Mouse (Mus musculus): ENCODE measurements at regions not wholly inside any gene's neighbourhood (a gene's known extent, or its start where the extent isn't known, plus 50 kb on each side); places are given as distances from the start of the nearest gene placed in this dataset.

DNA sequence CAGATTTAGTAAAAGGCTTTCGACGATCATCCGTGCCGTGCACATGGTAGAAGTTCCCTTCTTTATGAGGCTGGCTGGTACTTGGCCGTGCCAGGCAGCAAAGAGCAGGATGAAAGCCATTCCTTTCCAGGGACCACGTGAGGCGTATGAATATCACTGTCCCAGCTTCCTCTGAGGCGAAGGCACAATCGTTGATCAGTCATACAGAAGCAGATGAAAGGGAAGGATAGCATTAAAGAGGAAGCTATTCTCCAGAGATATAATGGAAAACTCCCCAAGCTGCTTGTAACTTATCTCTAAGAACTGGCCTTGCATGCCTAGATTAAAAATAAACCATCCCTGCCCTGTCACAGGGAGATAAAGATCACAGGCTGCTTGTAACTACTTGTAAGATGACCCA is 103.5 kb upstream of the Kcnj6 start:
- no peaks in the 10 kb centered on the region for H3K27me3 ChIP-seq (ENCODE audit: control insufficient read depth, insufficient read depth, low read length)
- H3K9ac ChIP-seq (ENCODE audit: low read depth, low read length, severe bottlenecking) = no peak overlapping the region
- TF ChIP-seq POLR2A (IDR thresholded peaks at IDR 0.05; ENCODE audit: borderline replicate concordance, extremely low read depth, insufficient read depth, insufficient read length) = no peak
- ATAC-seq (ENCODE audit: low FRiP score, low read depth) = no peak
- 69% methylated on average over 9 of the region's 9 CpGs for WGBS
- no peak overlapping the region for H3K27ac ChIP-seq (replicated peaks; ENCODE audit: low read depth, low read length)
- no peaks in the 10 kb centered on the region for H3K4me1 ChIP-seq (ENCODE audit: control insufficient read depth, insufficient read depth, low read length)
- H3K4me3 ChIP-seq (replicated peaks; ENCODE audit: low read length) = no peak overlapping the region
- no peaks in the 10 kb centered on the region for H3K9me3 ChIP-seq (ENCODE audit: control insufficient read depth, low read length)
- DNase-seq (ENCODE audit: low spot score) = no peak
- H3K36me3 ChIP-seq (ENCODE audit: control insufficient read depth, insufficient read depth, low read length) = no peaks in the 10 kb centered on the region
- no peak overlapping the region for H3K4me2 ChIP-seq (replicated peaks; ENCODE audit: low read depth, low read length, severe bottlenecking)

DNA sequence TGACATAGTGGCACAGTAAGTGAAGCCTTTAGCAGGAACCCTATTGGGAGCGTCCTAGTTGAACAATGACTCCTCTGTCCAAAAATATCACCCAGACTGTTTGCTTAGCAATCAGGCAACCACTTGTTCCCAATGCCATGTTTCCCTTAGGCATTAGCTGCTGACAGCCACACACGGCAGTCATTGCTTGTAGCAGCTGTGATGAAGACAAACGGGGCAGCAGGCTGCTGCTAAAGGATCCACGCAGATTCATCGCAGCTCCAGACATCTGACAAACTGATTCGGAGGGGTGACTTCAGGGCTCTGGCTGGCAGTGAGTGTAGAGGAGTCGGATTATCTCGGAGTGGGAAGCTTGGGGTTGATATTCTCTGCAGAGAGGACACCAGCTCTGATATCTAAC is 120.0 kb upstream of the Kcnj6 start:
- H3K4me1 ChIP-seq (ENCODE audit: control insufficient read depth, insufficient read depth, low read length) = no peaks in the 10 kb centered on the region
- H3K9ac ChIP-seq (ENCODE audit: low read depth, low read length, severe bottlenecking) = no peak overlapping the region
- ATAC-seq (ENCODE audit: low FRiP score, low read depth) (no peak), DNase-seq (ENCODE audit: low spot score) (no peak)
- no peak overlapping the region for H3K27ac ChIP-seq (replicated peaks; ENCODE audit: low read depth, low read length)
- no peak overlapping the region for H3K4me2 ChIP-seq (replicated peaks; ENCODE audit: low read depth, low read length, severe bottlenecking)
- TF ChIP-seq POLR2A (IDR thresholded peaks at IDR 0.05; ENCODE audit: borderline replicate concordance, extremely low read depth, insufficient read depth, insufficient read length) = no peak
- H3K36me3 ChIP-seq (ENCODE audit: control insufficient read depth, insufficient read depth, low read length) = no peaks in the 10 kb centered on the region
- H3K9me3 ChIP-seq (ENCODE audit: control insufficient read depth, low read length) = no peaks in the 10 kb centered on the region
- 0 out of 2 replicates have a peak, but pooled peaks cover 5% of the 10 kb centered on the region for H3K27me3 ChIP-seq (ENCODE audit: control insufficient read depth, insufficient read depth, low read length)
- no peak overlapping the region for H3K4me3 ChIP-seq (replicated peaks; ENCODE audit: low read length)
- 60% methylated on average over 8 of the region's 8 CpGs for WGBS

DNA sequence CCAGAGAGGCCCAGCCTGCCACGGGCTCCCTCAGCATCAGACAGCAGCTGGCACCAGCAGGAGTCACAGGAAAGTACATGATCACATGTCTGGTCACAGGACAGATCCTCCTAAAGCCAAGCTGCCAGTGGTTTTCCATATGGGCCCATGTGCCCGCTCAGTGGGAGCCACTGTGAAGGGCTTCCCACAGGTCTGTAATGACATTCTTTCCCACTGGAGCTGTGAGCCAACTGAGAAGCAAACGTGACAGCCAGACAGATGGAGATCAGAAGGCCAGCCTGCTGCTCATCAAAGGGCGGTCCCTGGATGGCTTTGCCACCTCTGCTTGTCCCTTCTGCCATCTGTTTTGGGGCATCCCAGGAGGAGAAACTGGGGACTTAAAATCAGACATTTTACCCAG is 121.8 kb upstream of the Kcnj6 start:
- H3K4me1 ChIP-seq (ENCODE audit: control insufficient read depth, insufficient read depth, low read length) = no peaks in the 10 kb centered on the region
- no peaks in the 10 kb centered on the region for H3K36me3 ChIP-seq (ENCODE audit: control insufficient read depth, insufficient read depth, low read length)
- no peak overlapping the region for H3K9ac ChIP-seq (ENCODE audit: low read depth, low read length, severe bottlenecking)
- H3K4me3 ChIP-seq (replicated peaks; ENCODE audit: low read length) = no peak overlapping the region
- no peak overlapping the region for H3K27ac ChIP-seq (replicated peaks; ENCODE audit: low read depth, low read length)
- H3K9me3 ChIP-seq (ENCODE audit: control insufficient read depth, low read length) = no peaks in the 10 kb centered on the region
- WGBS = 38% methylated on average over 4 of the region's 4 CpGs
- H3K27me3 ChIP-seq (ENCODE audit: control insufficient read depth, insufficient read depth, low read length) = 0 out of 2 replicates have a peak, but pooled peaks cover 5% of the 10 kb centered on the region
- no peak overlapping the region for H3K4me2 ChIP-seq (replicated peaks; ENCODE audit: low read depth, low read length, severe bottlenecking)
- ATAC-seq (ENCODE audit: low FRiP score, low read depth) (no peak), DNase-seq (ENCODE audit: low spot score) (no peak)
- no peak for TF ChIP-seq POLR2A (IDR thresholded peaks at IDR 0.05; ENCODE audit: borderline replicate concordance, extremely low read depth, insufficient read depth, insufficient read length)

DNA sequence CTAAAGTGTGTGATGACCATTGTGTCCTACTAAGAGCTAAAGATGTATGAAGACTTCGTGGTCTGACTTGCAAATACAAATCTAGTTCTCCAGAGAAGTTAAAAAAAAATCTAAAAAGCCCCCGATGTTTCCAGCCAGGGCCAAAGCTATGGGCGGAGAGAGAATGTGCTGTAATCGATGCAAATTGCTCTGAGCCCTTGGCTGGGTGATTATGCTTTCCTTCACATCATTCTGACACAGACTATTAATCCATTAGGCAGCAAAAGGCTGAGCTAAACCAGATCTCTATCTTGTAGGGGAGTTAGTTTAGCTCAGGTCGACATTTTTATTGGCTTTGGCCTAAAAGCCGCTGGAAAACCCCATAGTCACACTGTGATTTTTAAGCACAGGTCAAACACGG is 124.5 kb upstream of the Kcnj6 start:
- no peak overlapping the region for H3K27ac ChIP-seq (replicated peaks; ENCODE audit: low read depth, low read length)
- H3K36me3 ChIP-seq (ENCODE audit: control insufficient read depth, insufficient read depth, low read length) = no peaks in the 10 kb centered on the region
- H3K9me3 ChIP-seq (ENCODE audit: control insufficient read depth, low read length) = no peaks in the 10 kb centered on the region
- ATAC-seq (ENCODE audit: low FRiP score, low read depth) (no peak), DNase-seq (ENCODE audit: low spot score) (no peak)
- no peak for TF ChIP-seq POLR2A (IDR thresholded peaks at IDR 0.05; ENCODE audit: borderline replicate concordance, extremely low read depth, insufficient read depth, insufficient read length)
- H3K4me3 ChIP-seq (replicated peaks; ENCODE audit: low read length) = no peak overlapping the region
- no peak overlapping the region for H3K4me2 ChIP-seq (replicated peaks; ENCODE audit: low read depth, low read length, severe bottlenecking)
- 0 out of 2 replicates have a peak, but pooled peaks cover 5% of the 10 kb centered on the region for H3K27me3 ChIP-seq (ENCODE audit: control insufficient read depth, insufficient read depth, low read length)
- WGBS = 13% methylated on average over 7 of the region's 7 CpGs
- H3K9ac ChIP-seq (ENCODE audit: low read depth, low read length, severe bottlenecking) = no peak overlapping the region
- H3K4me1 ChIP-seq (ENCODE audit: control insufficient read depth, insufficient read depth, low read length) = no peaks in the 10 kb centered on the region

DNA sequence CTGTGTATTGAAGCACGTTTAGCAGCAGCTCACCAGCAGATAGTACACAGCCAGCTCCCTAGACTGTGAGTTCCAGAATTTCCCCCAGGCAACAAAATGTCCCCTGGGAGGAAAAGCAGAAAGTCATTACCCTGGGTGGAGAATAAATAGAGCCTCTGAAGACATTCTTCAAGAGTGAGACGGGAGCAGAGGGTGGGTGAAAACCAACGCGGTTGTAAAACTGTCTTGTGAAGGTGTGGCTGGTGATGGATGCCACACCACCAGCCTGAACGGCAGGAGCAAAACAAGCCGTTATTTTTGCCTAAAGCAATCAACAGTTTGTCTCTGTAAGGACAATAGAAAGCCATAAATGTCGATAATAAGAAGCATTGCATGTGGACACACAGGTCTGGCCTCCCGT is 129.7 kb upstream of the Kcnj15 start:
- DNase-seq (ENCODE audit: low spot score) = no peak
- no peak overlapping the region for H3K9ac ChIP-seq (ENCODE audit: low read depth, low read length, severe bottlenecking)
- no peaks in the 10 kb centered on the region for H3K4me1 ChIP-seq (ENCODE audit: control insufficient read depth, insufficient read depth, low read length)
- no peaks in the 10 kb centered on the region for H3K9me3 ChIP-seq (ENCODE audit: control insufficient read depth, low read length)
- ATAC-seq (ENCODE audit: low FRiP score, low read depth) = no peak
- no peak overlapping the region for H3K27ac ChIP-seq (replicated peaks; ENCODE audit: low read depth, low read length)
- no peak overlapping the region for H3K4me3 ChIP-seq (replicated peaks; ENCODE audit: low read length)
- H3K27me3 ChIP-seq (ENCODE audit: control insufficient read depth, insufficient read depth, low read length) = no peaks in the 10 kb centered on the region
- WGBS = 6% methylated on average over 8 of the region's 8 CpGs
- no peaks in the 10 kb centered on the region for H3K36me3 ChIP-seq (ENCODE audit: control insufficient read depth, insufficient read depth, low read length)
- no peak for TF ChIP-seq POLR2A (IDR thresholded peaks at IDR 0.05; ENCODE audit: borderline replicate concordance, extremely low read depth, insufficient read depth, insufficient read length)
- H3K4me2 ChIP-seq (replicated peaks; ENCODE audit: low read depth, low read length, severe bottlenecking) = no peak overlapping the region

DNA sequence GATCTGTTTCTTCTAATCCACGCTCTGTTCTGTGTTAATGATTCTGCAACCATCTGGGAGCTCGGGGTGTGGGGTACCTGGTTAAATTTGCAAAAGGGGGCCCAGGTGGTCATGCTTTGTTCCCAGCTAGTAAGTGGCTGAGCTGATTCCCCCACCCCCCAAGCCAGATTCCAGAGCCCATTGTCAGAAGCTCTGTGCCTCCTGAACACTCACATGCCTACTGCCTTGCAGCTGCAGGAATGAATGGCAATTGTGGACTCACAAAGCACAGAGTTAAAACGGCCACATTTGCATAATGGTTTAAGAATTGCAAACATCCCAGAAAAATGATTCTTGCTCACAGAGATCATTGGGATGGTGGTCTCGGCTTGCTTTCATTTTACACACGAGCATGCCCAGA is 125.5 kb upstream of the Kcnj15 start:
- no peak for DNase-seq (ENCODE audit: low spot score)
- Histone ChIP-seq H3K4me2 (replicated peaks; ENCODE audit: low read depth, low read length, severe bottlenecking) (no peak overlapping the region), H3K4me3 (replicated peaks; ENCODE audit: low read length) (no peak overlapping the region), H3K27me3 (ENCODE audit: control insufficient read depth, insufficient read depth, low read length) (no peaks in the 10 kb centered on the region), H3K9me3 (ENCODE audit: control insufficient read depth, low read length) (no peaks in the 10 kb centered on the region), H3K4me1 (ENCODE audit: control insufficient read depth, insufficient read depth, low read length) (no peaks in the 10 kb centered on the region), H3K27ac (replicated peaks; ENCODE audit: low read depth, low read length) (no peak overlapping the region), H3K36me3 (ENCODE audit: control insufficient read depth, insufficient read depth, low read length) (no peaks in the 10 kb centered on the region), H3K9ac (ENCODE audit: low read depth, low read length, severe bottlenecking) (no peak overlapping the region)
- 69% methylated on average over 5 of the region's 5 CpGs for WGBS
- ATAC-seq (ENCODE audit: low FRiP score, low read depth) = no peak
- no peak for TF ChIP-seq POLR2A (IDR thresholded peaks at IDR 0.05; ENCODE audit: borderline replicate concordance, extremely low read depth, insufficient read depth, insufficient read length)
